Mouse (Mus musculus) gastrocnemius, postnatal 10 days (tissue): ENCODE measurements around the gene Smad6. TPM values are rescaled to one million over a fixed set of nuclear protein-coding genes. Genes with fewer than 3 reads are reported as not detected.
A peak's percentile ranks its signal among the peaks of the same experiment; 100 is the strongest.

Experiments
- DNase-seq: peaks from one replicate; pipeline ENCODE4 v3.0.0; 2021; ENCODE audit warnings: mixed read lengths
- total RNA-seq, 2 experiments: library from RNA; stranded (reverse); gene quantifications; 2 replicates each; pipeline ENCODE4 v1.2.3; 2021

Smad6 gene
- total RNA-seq, 2 experiments from 2014 or later: 3.0 to 4.6 TPM

DNA sequence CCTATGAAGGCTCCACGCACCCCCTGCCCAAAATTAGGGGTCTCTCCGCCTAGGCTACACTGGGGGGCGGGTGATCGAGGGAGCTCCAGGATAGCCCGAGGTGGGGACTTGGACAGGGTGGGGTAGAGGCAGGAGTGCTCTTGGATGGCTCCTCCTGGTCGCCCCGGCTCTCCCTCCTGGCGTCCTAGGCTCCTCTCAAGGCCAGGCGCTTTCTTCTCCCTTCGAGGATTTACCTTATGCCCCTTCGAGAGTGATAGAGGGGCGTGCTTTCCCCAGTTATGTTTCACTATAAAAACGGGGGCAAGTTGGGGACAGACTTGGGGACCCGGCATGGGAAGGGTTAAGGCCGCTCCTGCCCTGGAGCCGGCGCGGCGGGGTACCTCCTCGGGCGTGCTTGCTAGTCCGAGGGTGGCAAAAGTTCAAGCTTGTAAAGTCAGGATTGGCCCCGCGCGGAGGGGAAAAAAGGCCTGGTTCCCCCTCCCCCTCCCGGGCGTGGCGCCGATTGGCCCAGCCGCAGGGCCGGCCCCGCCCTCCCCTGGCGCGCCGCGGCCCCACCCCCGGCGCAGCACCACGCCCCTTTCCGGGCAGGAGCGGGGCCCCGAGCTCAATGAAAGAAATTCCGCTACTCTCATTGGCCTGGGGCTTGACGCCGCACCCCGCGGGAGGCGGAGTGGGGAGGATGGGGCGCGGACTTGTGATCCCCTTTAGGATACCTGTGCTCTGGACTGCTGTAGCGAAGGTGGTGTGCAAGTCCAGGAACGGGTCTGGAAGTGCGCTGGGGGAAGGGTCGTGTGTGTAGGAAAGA, 905 bp upstream of the Smad6 start:
- peak; percentile 99 for DNase-seq

DNA sequence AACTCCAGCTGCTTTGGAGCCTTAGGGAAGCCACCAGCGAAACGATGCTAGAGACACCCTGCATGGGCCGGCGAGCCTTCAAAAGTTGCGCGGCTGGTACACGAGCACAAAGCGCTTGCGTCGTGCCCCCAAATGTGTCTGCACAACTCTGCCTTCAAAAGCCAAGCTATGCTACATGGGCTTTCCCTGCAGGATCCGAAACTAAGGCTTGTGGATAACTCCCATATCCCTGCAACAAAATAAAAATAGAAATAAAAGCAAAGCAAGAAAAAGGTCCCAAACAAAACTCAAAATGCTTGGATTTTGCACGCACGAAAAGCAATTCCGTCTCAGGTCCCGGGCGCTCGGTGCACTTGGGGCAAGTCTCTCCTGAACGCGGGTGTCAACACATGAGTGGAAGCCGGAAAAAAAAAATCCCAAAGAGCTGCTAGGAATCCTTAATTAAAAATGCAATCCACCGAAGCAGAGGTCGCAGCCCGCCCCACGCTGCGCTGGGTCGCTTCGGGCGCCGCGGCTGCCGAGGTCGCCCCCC, 474 bp downstream of the Smad6 start:
- no peak for DNase-seq

- peak; percentile 57 for DNase-seq
Observed at GRCm38 (mm10) chr9:64020606-64021318, 1.1 kb downstream of the Smad6 start.

DNA sequence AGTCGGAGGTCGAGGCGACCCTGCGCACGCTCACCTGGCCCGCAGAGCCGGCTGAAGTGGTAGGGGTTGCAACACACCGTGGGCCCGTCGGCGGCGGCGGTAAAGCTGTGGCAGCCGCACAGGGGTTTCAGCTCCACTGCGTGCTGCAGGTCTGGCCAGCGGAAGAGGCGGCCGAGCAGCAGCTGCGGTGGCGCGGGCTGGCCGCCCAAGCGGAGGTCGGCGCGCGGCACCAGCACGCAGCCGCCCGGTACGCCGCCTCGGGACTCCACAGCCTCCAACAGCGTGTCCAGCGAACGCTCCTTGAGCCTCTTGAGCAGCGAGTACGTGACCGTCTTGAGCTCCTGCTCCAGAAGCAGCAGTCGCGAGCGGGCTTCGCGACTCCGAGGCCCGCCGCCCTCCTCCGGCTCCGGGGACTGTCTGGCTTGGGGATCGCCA, 1.7 kb downstream of the Smad6 start:
- DNase-seq: no peak

GRCm38 (mm10) chr9:64019036-64019886, 2.6 kb downstream of the Smad6 start:
- DNase-seq: no peak

DNA sequence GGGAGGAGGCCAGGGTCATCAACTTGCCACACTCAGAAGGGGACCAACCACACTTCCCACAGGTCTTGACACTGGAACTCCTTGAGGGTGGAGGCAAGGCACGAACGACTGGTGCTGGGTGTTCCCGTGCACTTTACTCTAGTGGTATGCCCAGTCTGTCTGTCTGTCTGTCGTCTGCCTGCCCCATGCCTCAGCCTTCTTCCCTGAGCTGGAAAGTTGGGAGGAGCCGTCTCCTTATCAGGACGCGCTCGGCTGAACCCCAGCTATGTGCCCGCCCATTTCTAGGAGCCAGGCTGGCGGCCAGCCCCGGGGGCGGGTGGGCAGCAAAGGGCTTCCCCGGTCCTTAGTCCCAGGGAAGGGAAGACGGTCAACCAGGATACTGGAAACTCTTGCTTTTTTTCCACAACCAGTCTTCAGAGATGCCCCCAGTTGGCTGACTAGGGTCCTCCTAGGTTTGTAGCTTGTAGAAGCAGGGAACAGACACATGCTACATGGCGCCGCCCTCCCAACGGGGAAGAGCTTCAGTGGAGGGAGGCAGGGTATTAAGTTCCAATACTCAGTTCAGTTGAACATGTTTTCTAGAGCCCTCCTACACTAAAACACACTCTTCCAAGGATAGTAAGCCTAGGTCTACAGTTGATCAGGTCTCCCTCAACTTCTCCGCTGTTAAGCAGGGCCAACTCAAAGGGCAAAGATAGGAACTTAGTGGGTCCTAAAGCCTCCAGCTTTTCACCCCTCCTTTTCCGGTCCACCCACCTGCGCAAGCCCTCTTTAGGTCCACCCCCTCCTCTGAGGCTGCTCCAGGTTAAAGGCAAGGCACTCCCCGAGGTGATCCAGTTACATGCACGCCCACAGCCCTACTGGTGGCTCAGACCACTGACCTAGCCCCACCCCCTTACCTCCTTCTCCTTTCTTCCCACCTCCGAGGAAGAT, 3.7 kb downstream of the Smad6 start:
- DNase-seq: no peak

GRCm38 (mm10) chr9:64016648-64017400, 5.0 kb downstream of the Smad6 start:
- peak; percentile 42 for DNase-seq

- DNase-seq: no peak
Observed at GRCm38 (mm10) chr9:64016092-64016491, 5.8 kb downstream of the Smad6 start.

GRCm38 (mm10) chr9:64014801-64015200, 7.1 kb downstream of the Smad6 start:
- no peak for DNase-seq

DNA sequence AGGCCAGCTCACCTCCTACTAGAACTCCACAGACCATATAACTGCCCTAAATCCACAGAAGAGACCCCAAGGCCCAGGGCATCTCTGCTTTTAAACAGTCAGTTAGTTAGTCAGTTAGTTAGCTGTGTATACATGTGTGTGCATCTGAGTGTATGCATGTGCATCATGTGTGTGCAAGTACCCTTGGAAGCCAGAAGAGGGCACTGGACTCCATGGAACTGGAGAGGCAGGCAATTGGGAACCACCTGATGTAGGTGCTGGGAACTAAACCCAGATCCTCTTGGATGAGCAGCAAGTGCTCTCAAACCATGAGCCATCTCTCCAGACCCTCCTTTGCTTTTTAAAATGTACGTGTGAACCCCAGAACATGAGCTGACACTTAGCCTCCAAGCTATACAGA, 10.5 kb downstream of the Smad6 start:
- no peak for DNase-seq

DNA sequence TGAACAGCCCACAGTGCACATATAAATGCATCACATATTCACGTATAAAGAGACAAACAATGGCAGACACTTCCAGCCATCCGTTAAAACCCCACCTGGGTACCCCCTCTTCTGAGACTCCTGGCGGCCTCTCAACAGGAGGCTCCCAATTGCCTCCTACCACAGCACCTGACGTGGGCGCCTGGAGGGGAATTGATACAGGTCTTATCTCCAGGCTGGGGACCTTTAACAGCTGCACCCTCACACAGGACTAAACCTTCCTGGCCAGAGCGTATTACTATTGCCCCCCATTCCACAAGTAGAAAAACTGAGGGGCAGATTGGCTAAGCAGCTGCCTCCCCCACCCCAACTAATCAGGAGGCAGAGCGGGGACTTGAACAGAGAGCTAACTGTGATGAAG, 18.9 kb downstream of the Smad6 start:
- no peak for DNase-seq

DNA sequence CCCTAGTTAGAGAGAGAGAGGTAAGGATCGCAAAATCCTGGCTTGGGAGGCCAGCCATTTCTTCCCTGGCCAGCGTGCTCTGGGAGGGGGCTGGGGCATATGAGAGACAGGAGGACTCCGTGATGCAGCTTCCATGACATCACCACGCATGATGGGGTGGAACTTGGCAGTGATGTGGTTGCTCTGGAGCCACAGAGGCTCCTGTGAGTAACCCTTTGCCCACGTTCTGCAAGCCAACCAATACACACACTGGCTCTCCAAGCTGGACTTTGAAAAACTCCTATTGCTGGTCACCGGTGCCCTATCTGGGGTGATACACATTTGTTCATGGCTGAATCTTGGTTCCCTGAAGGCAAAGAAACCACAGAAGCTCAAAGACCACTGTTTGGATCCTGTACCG, 20.8 kb downstream of the Smad6 start:
- no peak for DNase-seq

- no peak for DNase-seq
Observed at GRCm38 (mm10) chr9:64000085-64000484, 21.8 kb downstream of the Smad6 start.

- no peak for DNase-seq
Observed at GRCm38 (mm10) chr9:63999194-63999593, 22.7 kb downstream of the Smad6 start.

- DNase-seq: peak; percentile 42
Observed at GRCm38 (mm10) chr9:63998026-63998425, 23.8 kb downstream of the Smad6 start.

DNA sequence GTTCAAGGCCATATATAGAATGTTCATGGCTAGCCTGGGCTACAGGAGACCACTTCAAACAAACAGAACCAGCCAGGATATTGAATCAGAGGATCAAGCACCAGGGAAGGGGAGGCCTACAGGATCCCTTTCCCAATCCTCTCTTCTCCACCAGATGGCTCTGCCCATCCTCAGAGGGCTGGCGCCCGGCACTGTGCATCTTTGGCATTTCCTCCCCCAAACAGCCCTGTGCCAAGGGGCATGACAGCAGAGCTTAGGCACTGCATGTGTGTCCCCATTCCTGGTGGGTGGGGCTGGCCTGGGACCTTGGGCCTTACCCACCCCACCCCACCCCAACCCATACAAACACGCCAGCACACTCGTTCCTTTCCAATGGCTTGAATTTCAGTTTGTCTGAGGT, 24.4 kb downstream of the Smad6 start:
- peak; percentile 34 for DNase-seq

GRCm38 (mm10) chr9:63993256-63993655, 28.6 kb downstream of the Smad6 start:
- no peak for DNase-seq

- no peak for DNase-seq
Observed at GRCm38 (mm10) chr9:63992761-63993160, 29.1 kb downstream of the Smad6 start.

DNA sequence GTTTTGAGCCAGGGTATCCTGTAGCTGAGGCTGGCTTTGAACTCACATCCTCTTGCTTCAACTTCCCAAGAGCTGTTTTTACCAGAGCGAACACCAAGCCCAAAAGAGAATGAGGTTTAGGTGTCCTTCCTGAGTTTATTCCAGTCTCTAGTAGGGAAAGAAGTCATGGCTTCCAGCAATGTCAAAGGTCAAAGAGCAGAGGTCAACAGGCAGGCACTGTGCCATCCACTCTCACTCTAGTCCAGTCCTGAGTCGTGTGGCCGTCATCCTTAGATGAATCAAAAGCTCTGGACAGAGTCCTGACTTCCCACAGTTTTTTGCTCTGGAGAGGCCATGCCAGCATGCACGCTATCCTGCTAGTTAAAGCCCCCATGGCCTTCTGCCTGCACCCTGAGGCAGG, 30.7 kb downstream of the Smad6 start:
- DNase-seq: no peak

- no peak for DNase-seq
Observed at GRCm38 (mm10) chr9:63989641-63990040, 32.2 kb downstream of the Smad6 start.

DNA sequence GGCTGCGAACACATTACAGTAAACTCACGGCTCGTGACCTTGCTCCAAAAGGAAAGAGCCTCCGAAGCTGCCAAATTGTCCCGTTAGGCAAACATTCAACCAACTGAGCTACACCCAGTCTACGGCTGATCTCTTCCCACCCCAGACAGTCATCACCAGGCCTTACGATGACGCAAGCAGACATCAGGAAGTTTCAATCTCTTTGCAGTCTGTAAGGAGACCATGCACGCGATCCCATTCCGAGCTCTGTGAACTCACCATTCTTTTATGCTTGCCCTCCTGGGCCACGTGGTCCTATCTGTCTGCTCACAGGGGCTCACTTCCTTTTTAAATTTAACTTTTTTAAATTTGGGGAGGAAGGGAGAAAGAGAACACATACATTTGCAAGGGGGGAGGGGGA, 32.6 kb downstream of the Smad6 start:
- no peak for DNase-seq
